Mouse (Mus musculus) heart, embryonic 11.5 days (tissue): ENCODE results near the gene Tmem185b. TPM values are rescaled to one million over a fixed set of nuclear protein-coding genes. Genes with fewer than 3 reads are reported as not detected.
A peak's percentile ranks its signal among the peaks of the same experiment; 100 is the strongest.

Experiments
- ATAC-seq: fragments of 200-750 bp; cut with Nextera tagmentation; replicated peaks from 2 replicates; pipeline ENCODE4 v1.8.0; 2017; ENCODE audit warnings: moderate library complexity; ENCODE audit not compliant: insufficient number of reproducible peaks, low FRiP score, low TSS enrichment
- H3K27ac ChIP-seq: fragments of 300-500 bp; sonication (generic); 2 replicates; pipeline ENCODE4 v1.5.1; 2014; ENCODE audit warnings: mild to moderate bottlenecking, low read depth, low read length
- H3K27me3 ChIP-seq: fragments of 300-500 bp; sonication (generic); 2 replicates; pipeline ENCODE4 v1.6.1; 2014; ENCODE audit warnings: mild to moderate bottlenecking, low read length, mixed read lengths; ENCODE audit not compliant: control insufficient read depth, insufficient read depth
- H3K36me3 ChIP-seq: fragments of 300-500 bp; sonication (generic); 2 replicates; pipeline ENCODE4 v1.6.1; 2014; ENCODE audit warnings: mild to moderate bottlenecking, low read length, moderate library complexity, mixed read lengths; ENCODE audit not compliant: control insufficient read depth, insufficient read depth
- H3K4me1 ChIP-seq: fragments of 300-500 bp; sonication (generic); 2 replicates; pipeline ENCODE4 v1.6.1; 2014; ENCODE audit warnings: low read length; ENCODE audit not compliant: control insufficient read depth, insufficient read depth
- H3K4me2 ChIP-seq: fragments of 300-500 bp; sonication (generic); 2 replicates; pipeline ENCODE4 v1.6.1; 2014; ENCODE audit warnings: mild to moderate bottlenecking, moderate library complexity
- H3K4me3 ChIP-seq: fragments of 300-500 bp; sonication (generic); 2 replicates; pipeline ENCODE4 v1.5.1; 2014; ENCODE audit warnings: low read depth, low read length
- H3K9ac ChIP-seq: fragments of 300-500 bp; sonication (generic); 2 replicates; pipeline ENCODE4 v1.6.1; 2014; ENCODE audit warnings: mild to moderate bottlenecking, low read depth, low read length, moderate library complexity
- H3K9me3 ChIP-seq: fragments of 300-500 bp; sonication (generic); replicated peaks from 2 replicates; pipeline ENCODE4 v1.6.1; 2016; ENCODE audit warnings: low read length; ENCODE audit not compliant: control insufficient read depth
- WGBS: fragments of 180-500 bp; shearing (Covaris S2); extraction: QIAGEN DNeasy Blood & Tissue Kit; methylation state at CpG from one replicate; pipeline ENCODE4 v1.1.7; 2014; ENCODE audit not compliant: insufficient replicate concordance; 5-methylcytosine and 5-hydroxymethylcytosine counted together
- polyA plus RNA-seq: library from polyadenylated mRNA; unstranded; fragments of >200 nt; fragmentation: Nextera tagmentation; extraction: Ambion mirVana; gene quantifications from 2 replicates; pipeline ENCODE4 v1.2.1, GENCODE M21; 2014

Gene Tmem185b
- polyA plus RNA-seq, 1 experiment from 2014 or later, result 23.1 TPM

DNA sequence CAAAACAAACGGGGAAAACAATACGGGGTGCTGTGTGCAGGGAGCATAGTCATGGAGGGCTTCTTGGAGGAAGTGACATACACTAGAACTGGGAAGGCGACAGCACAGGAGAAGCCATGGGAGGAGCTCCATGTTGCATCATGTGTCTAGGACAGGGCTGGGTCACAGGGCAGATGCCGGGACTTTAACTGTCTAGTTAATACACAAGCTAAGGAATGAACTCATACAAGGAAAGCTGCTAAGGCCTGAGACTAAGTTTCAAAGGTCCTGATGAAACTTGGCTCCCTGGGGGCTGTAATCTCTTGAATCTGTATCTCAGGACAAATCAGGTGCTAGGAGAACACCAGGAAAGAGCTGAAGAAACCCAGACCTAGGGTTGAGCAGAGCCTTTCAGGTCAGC lies 3.2 kb upstream of the Tmem185b start:
- no peak for ATAC-seq
- H3K9ac ChIP-seq, result no peak overlapping the region
- no peaks in the 10 kb centered on the region; the same call in 1 of the 2 replicates for H3K9me3 ChIP-seq
- H3K4me3 ChIP-seq, result no peak overlapping the region
- no peaks in the 10 kb centered on the region for H3K27me3 ChIP-seq
- H3K36me3 ChIP-seq, result peaks cover 11% of the 10 kb centered on the region
- 68% methylated on average over 4 of the region's 4 CpGs for WGBS
- peaks cover 20% of the 10 kb centered on the region for H3K4me1 ChIP-seq
- no peak overlapping the region for H3K4me2 ChIP-seq
- no peak overlapping the region for H3K27ac ChIP-seq

GRCm38 (mm10) chr1:119523369-119523768 lies 2.6 kb upstream of the Tmem185b start:
- Histone ChIP-seq H3K4me3 (no peak overlapping the region), H3K9ac (no peak overlapping the region), H3K4me1 (peaks cover 17% of the 10 kb centered on the region), H3K4me2 (no peak overlapping the region), H3K27ac (no peak overlapping the region), H3K36me3 (peaks cover 15% of the 10 kb centered on the region), H3K9me3 (no peaks in the 10 kb centered on the region; the same call in 1 of the 2 replicates), H3K27me3 (no peaks in the 10 kb centered on the region)
- WGBS, result 78% methylated on average over 7 of the region's 7 CpGs
- ATAC-seq, result no peak

DNA sequence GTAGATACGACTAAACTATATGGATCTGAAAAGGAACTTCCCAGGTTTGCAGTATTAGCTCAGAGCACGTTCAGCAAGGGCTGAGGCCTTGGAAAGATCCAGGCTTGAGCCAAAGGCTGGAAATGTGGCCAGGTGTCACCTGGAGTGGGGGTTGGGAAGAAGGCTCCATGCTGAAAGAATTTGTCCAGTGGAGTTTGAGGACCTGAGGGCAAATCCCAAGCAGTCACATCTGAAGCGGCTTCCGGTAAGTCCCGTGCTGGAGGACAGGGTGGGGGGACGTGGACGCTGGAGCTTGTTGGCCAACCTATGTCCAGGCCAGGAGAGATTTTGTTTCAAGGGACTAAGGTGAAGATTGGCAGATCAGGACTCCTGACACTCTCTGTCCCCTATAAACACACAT lies 2.1 kb upstream of the Tmem185b start:
- Histone ChIP-seq H3K9ac (no peak overlapping the region), H3K4me3 (no peak overlapping the region), H3K9me3 (peaks cover 1% of the 10 kb centered on the region), H3K27me3 (no peaks in the 10 kb centered on the region), H3K4me1 (peaks cover 17% of the 10 kb centered on the region), H3K27ac (no peak overlapping the region), H3K36me3 (peaks cover 20% of the 10 kb centered on the region), H3K4me2 (no peak overlapping the region)
- ATAC-seq, result no peak
- WGBS, result 86% methylated on average over 7 of the region's 7 CpGs

GRCm38 (mm10) chr1:119525004-119525444 lies 936 bp upstream of the Tmem185b start:
- H3K4me2 ChIP-seq, result peak overlapping the region; percentile 91
- peaks cover 30% of the 10 kb centered on the region for H3K36me3 ChIP-seq
- H3K27ac ChIP-seq, result no peak overlapping the region
- peak overlapping the region; percentile 66 for H3K4me3 ChIP-seq
- H3K9me3 ChIP-seq, result peaks cover 6% of the 10 kb centered on the region
- peaks cover 17% of the 10 kb centered on the region for H3K4me1 ChIP-seq
- WGBS, result 26% methylated on average over 5 of the region's 5 CpGs
- no peaks in the 10 kb centered on the region for H3K27me3 ChIP-seq
- peak overlapping the region; percentile 87; the same call in 1 of the 2 replicates for H3K9ac ChIP-seq
- no peak for ATAC-seq

DNA sequence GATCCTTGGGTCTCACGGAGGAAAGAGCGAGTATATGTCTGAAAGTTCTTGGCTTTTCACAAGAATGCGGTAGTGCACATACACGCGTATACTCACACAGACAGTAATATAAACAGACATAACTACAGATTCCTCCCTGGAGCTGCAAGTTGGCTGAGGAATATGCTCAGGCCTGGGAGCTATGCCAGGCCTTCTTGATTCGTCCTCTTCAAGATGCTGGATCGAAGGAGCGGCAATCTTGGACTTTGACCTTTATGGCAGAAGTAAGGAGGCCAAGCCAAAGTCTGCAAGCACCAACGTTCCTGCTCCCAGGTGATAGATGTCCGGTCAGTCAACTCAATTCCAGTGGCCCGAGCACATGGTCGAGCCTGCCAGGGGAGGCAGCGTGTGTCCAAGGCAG lies 5.0 kb downstream of the Tmem185b start:
- no peak overlapping the region for H3K4me3 ChIP-seq
- no peak overlapping the region for H3K9ac ChIP-seq
- no peaks in the 10 kb centered on the region for H3K27me3 ChIP-seq
- H3K36me3 ChIP-seq, result peaks cover 30% of the 10 kb centered on the region
- H3K9me3 ChIP-seq, result peaks cover 6% of the 10 kb centered on the region
- no peak overlapping the region for H3K4me2 ChIP-seq
- WGBS, result 91% methylated on average over 13 of the region's 13 CpGs
- no peak overlapping the region for H3K27ac ChIP-seq
- ATAC-seq, result no peak
- peaks cover 8% of the 10 kb centered on the region for H3K4me1 ChIP-seq

GRCm38 (mm10) chr1:119532165-119532564 lies 6.2 kb downstream of the Tmem185b start:
- no peak overlapping the region for H3K4me2 ChIP-seq
- peaks cover 6% of the 10 kb centered on the region; the same call in 1 of the 2 replicates for H3K4me1 ChIP-seq
- WGBS, result 91% methylated on average over 6 of the region's 6 CpGs
- peaks cover 6% of the 10 kb centered on the region; the same call in 1 of the 2 replicates for H3K9me3 ChIP-seq
- H3K27ac ChIP-seq, result no peak overlapping the region
- no peaks in the 10 kb centered on the region for H3K27me3 ChIP-seq
- ATAC-seq, result no peak
- H3K9ac ChIP-seq, result no peak overlapping the region
- H3K4me3 ChIP-seq, result no peak overlapping the region
- peaks cover 25% of the 10 kb centered on the region for H3K36me3 ChIP-seq

GRCm38 (mm10) chr1:119533093-119533805 lies 7.3 kb downstream of the Tmem185b start:
- Histone ChIP-seq H3K9me3 (peaks cover 6% of the 10 kb centered on the region; the same call in 1 of the 2 replicates), H3K4me1 (peaks cover 6% of the 10 kb centered on the region; the same call in 1 of the 2 replicates), H3K27ac (no peak overlapping the region), H3K27me3 (no peaks in the 10 kb centered on the region), H3K36me3 (peaks cover 16% of the 10 kb centered on the region), H3K4me2 (no peak overlapping the region), H3K4me3 (no peak overlapping the region), H3K9ac (no peak overlapping the region)
- ATAC-seq, result no peak; the same call in 1 of the 2 replicates
- 83% methylated on average over 18 of the region's 18 CpGs for WGBS

- H3K9me3 ChIP-seq, result 0 out of 2 replicates have a peak, but pooled peaks cover under 1% of the 10 kb centered on the region
- WGBS, result 89% methylated on average over 5 of the region's 5 CpGs
- H3K4me2 ChIP-seq, result no peak overlapping the region
- ATAC-seq, result no peak
- peaks cover 8% of the 10 kb centered on the region; the same call in 1 of the 2 replicates for H3K4me1 ChIP-seq
- H3K27me3 ChIP-seq, result no peaks in the 10 kb centered on the region
- no peak overlapping the region for H3K4me3 ChIP-seq
- no peak overlapping the region for H3K9ac ChIP-seq
- no peak overlapping the region for H3K27ac ChIP-seq
- H3K36me3 ChIP-seq, result peaks cover 5% of the 10 kb centered on the region
These were observed 8.4 kb downstream of the Tmem185b start for GRCm38 (mm10) chr1:119534341-119534740.

DNA sequence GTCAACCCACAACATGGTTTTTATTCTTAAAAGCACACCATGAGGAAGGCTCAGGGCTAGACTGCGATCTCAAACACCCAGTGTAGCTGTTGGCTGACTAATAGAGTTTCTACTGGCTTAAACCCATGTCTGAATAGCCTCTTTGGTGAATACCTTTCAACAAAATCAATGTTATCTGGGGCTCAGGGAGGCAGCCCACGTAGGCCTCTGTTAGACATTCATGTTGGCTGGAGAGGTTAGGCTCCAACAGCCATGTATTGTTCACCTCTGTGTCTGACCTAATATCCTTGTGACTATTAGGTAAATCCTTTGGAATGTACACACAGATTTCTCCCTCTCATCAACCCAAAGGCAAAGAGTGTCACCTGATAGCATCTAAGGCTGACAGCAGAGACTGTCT lies 10.2 kb downstream of the Tmem185b start:
- Histone ChIP-seq H3K4me3 (no peak overlapping the region), H3K4me1 (peaks cover 12% of the 10 kb centered on the region), H3K27ac (peak overlapping the region; percentile 67), H3K27me3 (no peaks in the 10 kb centered on the region), H3K9ac (no peak overlapping the region), H3K4me2 (no peak overlapping the region; the same call in 1 of the 2 replicates), H3K9me3 (no peaks in the 10 kb centered on the region), H3K36me3 (no peaks in the 10 kb centered on the region)
- no peak for ATAC-seq
- 43% methylated on average over 2 of the region's 2 CpGs for WGBS
